Comparison of ENCODE assay signal across 1 mouse cellular context in the genomic region with DNA sequence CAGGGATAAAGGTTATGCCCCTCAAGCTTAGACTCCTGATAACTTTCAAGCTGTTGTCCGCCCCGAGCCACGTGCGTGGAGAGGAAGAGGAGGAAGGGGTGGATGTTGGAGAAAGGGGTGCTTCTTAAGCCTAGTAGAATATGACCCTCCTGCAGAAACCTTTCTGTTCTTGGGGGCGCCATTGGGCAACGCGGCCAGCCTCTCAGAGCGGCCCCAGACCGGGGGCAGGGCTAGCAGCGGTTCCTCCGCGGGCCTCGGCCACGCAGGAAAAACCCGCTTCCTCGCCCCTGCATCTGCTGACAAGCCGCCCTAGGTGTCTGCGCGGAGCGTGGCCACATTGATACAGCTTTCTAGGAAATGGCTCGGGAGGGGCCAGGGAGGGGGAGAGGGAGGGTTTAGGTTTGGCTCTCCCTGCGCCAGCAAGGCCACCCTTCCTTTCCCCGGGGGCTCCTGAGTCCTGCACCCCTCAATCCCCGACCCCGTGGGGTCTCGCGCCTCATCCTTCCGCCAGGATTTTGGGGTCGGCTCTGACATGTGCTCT.
TF ChIP-seq lines count a peak whose summit lies in the region.

No protein-coding gene starts in this region.

TF ChIP-seq in CH12.LX, 34 proteins besides CTCF, POLR2A, EP300 and RAD21 (continued from another document):
- TF ChIP-seq TBP (conservative IDR thresholded peaks at IDR 0.05; ENCODE audit: low read depth, low read length) (no peak), MXI1 (IDR thresholded peaks at IDR 0.05; ENCODE audit: low read depth, low read length) (peak; percentile 27; the same call in 1 of the 2 replicates), JUND (conservative IDR thresholded peaks at IDR 0.05; ENCODE audit: low read depth, low read length) (no peak)
